Mouse (Mus musculus): ENCODE results near the gene Fbxo27. TPM values are rescaled to one million over a fixed set of nuclear protein-coding genes. Genes with fewer than 3 reads are reported as not detected.
A peak's percentile ranks its signal among the peaks of the same experiment; 100 is the strongest.
"Not testable (repeated sequence)": the region's sequence is repeated elsewhere in the genome, so short reads cannot be mapped to it uniquely, and the experiment has no call there.

Gene Fbxo27
- polyA plus RNA-seq, 2 experiments = 0.15 to 0.55 TPM

DNA sequence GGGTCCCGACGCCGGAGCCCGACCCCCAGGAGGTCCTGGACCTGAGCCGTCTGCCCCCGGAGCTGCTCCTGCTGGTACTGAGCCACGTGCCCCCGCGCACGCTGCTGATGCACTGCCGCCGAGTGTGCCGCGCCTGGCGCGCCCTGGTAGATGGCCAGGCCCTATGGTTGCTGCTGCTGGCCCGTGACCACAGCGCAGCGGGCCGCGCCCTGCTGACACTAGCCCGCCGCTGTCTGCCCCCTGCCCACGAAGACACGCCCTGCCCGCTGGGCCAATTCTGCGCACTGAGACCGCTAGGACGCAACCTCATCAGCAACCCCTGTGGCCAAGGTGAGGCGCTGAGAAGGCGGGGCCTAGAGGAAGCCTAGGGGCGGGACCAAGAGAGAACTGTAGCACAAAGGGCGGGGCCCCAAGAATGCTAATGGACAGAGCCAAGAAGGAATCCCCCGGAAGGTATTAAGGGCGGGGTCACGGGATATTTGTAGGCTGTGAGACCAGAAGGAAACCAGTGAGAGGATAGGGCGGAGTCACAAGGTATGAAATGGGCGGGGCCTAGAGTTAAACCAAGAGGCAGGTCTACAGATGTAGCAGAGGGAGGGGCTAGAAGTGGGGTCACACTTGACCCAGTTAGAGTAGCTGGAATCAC is 795 bp downstream of the Fbxo27 start:
- no peak for TF ChIP-seq CTCF (IDR thresholded peaks at IDR 0.05; ENCODE audit: low read depth)
- no peak for TF ChIP-seq EP300 (IDR thresholded peaks at IDR 0.05; ENCODE audit: low read depth)
- WGBS (ENCODE audit: insufficient replicate concordance) = under 1% methylated on average over 38 of the region's 38 CpGs
- H3K9me3 ChIP-seq (ENCODE audit: control insufficient read depth, low read length) = no peaks in the 10 kb centered on the region
- H3K4me2 ChIP-seq (ENCODE audit: low read depth) = peak overlapping the region; percentile 56
- peak; percentile 18; the same call in 1 of the 2 replicates for ATAC-seq (ENCODE audit: insufficient read depth)
- no peaks in the 10 kb centered on the region for H3K4me1 ChIP-seq (replicated peaks; ENCODE audit: control insufficient read depth in 2 of 2, insufficient read depth in 2 of 2, low read length in 1 of 2)
- no peak overlapping the region for H3K9ac ChIP-seq (replicated peaks)
- H3K27me3 ChIP-seq (ENCODE audit: control insufficient read depth, insufficient read depth, low read length) = peaks cover 19% of the 10 kb centered on the region
- H3K4me3 ChIP-seq (ENCODE audit: insufficient read depth in 1 of 2, low read depth in 2 of 2, low read length in 2 of 2) = peak overlapping the region; percentile 5 to 26; a peak in 3 of 4 replicates
- H3K27ac ChIP-seq = no peak overlapping the region
- H3K36me3 ChIP-seq (replicated peaks; ENCODE audit: control insufficient read depth, insufficient read depth, low read depth) = no peaks in the 10 kb centered on the region
- peak; percentile 34 to 49 (median 35) for DNase-seq (ENCODE audit: low read depth in 3 of 3, low spot score in 3 of 3)

DNA sequence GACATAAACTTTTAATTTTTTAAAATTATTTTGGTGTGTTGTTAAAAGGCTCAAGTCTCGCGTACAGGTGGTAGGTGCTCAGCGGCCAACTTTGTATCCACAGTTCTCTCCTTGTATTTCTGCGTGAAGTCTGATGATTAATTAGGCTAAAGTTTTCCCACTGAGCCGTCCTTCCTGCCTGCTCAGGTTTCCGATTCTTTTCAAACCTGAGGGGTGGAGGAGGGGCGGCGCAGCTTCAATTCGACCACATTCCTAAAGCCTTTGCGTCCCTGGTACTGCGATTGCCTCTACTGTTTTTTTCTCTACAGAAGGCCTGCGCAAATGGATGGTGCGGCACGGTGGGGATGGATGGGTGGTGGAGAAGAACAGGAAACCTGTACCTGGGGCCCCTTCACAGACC is 1.8 kb downstream of the Fbxo27 start:
- DNase-seq (ENCODE audit: low read depth in 3 of 3, low spot score in 3 of 3) = no peak
- TF ChIP-seq CTCF (IDR thresholded peaks at IDR 0.05; ENCODE audit: low read depth) (no peak), EP300 (IDR thresholded peaks at IDR 0.05; ENCODE audit: low read depth) (no peak)
- no peak overlapping the region for H3K4me2 ChIP-seq (ENCODE audit: low read depth)
- no peaks in the 10 kb centered on the region for H3K4me1 ChIP-seq (replicated peaks; ENCODE audit: control insufficient read depth in 2 of 2, insufficient read depth in 2 of 2, low read length in 1 of 2)
- no peaks in the 10 kb centered on the region for H3K36me3 ChIP-seq (replicated peaks; ENCODE audit: control insufficient read depth, insufficient read depth, low read depth)
- no peak overlapping the region for H3K4me3 ChIP-seq (ENCODE audit: insufficient read depth in 1 of 2, low read depth in 2 of 2, low read length in 2 of 2)
- H3K9me3 ChIP-seq (ENCODE audit: control insufficient read depth, low read length) = no peaks in the 10 kb centered on the region
- no peak overlapping the region for H3K27ac ChIP-seq
- no peak for ATAC-seq (ENCODE audit: insufficient read depth)
- H3K27me3 ChIP-seq (ENCODE audit: control insufficient read depth, insufficient read depth, low read length) = peaks cover 19% of the 10 kb centered on the region
- H3K9ac ChIP-seq (replicated peaks) = no peak overlapping the region
- 9% methylated on average over 14 of the region's 14 CpGs for WGBS (ENCODE audit: insufficient replicate concordance)

DNA sequence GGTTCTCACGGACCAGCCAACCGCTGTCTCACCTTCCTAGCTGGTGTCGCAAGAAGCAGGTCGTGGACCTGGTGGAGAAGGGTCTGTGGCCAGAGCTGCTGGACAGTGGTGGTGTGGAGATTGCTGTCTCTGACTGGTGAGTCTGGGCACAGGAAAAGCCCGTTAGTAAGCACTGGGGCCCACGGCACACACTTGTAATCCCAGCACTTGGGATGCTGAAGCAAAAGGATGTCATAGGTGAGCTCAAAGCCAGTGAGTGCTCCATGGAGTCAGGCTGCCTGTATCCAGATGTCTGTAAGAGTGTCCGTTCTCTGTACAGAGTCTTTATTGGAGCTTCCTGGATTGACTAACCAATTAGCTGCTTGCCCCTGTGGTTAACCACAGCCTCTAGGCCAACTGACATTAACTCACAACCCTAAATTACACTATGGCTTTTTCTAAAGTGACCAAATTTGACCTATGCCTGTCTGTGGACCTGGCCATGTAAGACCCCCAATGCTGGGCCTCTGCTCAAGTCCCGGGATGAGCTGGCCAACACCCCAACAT is 2.4 kb downstream of the Fbxo27 start:
- Histone ChIP-seq H3K4me2 (ENCODE audit: low read depth) (no peak overlapping the region), H3K27me3 (ENCODE audit: control insufficient read depth, insufficient read depth, low read length) (peaks cover 19% of the 10 kb centered on the region), H3K4me1 (replicated peaks; ENCODE audit: control insufficient read depth in 2 of 2, insufficient read depth in 2 of 2, low read length in 1 of 2) (no peaks in the 10 kb centered on the region), H3K27ac (no peak overlapping the region), H3K9me3 (ENCODE audit: control insufficient read depth, low read length) (no peaks in the 10 kb centered on the region), H3K4me3 (ENCODE audit: insufficient read depth in 1 of 2, low read depth in 2 of 2, low read length in 2 of 2) (no peak overlapping the region), H3K9ac (replicated peaks) (no peak overlapping the region), H3K36me3 (replicated peaks; ENCODE audit: control insufficient read depth, insufficient read depth, low read depth) (no peaks in the 10 kb centered on the region)
- no peak for ATAC-seq (ENCODE audit: insufficient read depth)
- DNase-seq (ENCODE audit: low read depth in 3 of 3, low spot score in 3 of 3) = no peak
- 31% methylated on average over 8 of the region's 8 CpGs for WGBS (ENCODE audit: insufficient replicate concordance)
- no peak for TF ChIP-seq EP300 (IDR thresholded peaks at IDR 0.05; ENCODE audit: low read depth)

DNA sequence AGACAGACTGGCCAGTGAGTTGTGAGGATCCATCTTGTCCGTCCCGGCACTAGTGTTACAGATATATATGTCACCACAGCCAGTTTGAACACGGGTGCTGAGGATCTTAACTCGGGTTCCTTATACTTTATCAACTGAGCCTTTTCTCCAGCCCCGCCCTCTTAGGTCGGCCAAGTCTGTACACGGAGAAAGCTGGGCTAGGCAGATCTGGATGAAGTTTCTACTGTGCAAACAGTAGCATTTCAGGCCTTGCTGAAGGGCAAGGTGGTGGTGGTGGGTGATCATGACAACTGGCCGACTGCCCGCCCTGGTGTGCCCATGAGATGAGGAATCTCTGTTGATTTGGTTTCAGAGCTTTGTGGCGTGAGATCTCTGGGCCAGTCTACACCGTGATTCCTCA is 4.6 kb downstream of the Fbxo27 start:
- no peaks in the 10 kb centered on the region for H3K36me3 ChIP-seq (replicated peaks; ENCODE audit: control insufficient read depth, insufficient read depth, low read depth)
- no peaks in the 10 kb centered on the region for H3K4me1 ChIP-seq (replicated peaks; ENCODE audit: control insufficient read depth in 2 of 2, insufficient read depth in 2 of 2, low read length in 1 of 2)
- H3K27me3 ChIP-seq (ENCODE audit: control insufficient read depth, insufficient read depth, low read length) = peaks cover 19% of the 10 kb centered on the region
- no peak overlapping the region for H3K4me3 ChIP-seq (ENCODE audit: insufficient read depth in 1 of 2, low read depth in 2 of 2, low read length in 2 of 2)
- H3K9ac ChIP-seq (replicated peaks) = no peak overlapping the region
- TF ChIP-seq EP300 (IDR thresholded peaks at IDR 0.05; ENCODE audit: low read depth) = no peak
- no peak for TF ChIP-seq CTCF (IDR thresholded peaks at IDR 0.05; ENCODE audit: low read depth)
- ATAC-seq (ENCODE audit: insufficient read depth) = no peak
- H3K9me3 ChIP-seq (ENCODE audit: control insufficient read depth, low read length) = no peaks in the 10 kb centered on the region
- no peak overlapping the region for H3K27ac ChIP-seq
- WGBS (ENCODE audit: insufficient replicate concordance) = 57% methylated on average over 11 of the region's 11 CpGs
- DNase-seq (ENCODE audit: low read depth in 3 of 3, low spot score in 3 of 3) = no peak
- H3K4me2 ChIP-seq (ENCODE audit: low read depth) = no peak overlapping the region

DNA sequence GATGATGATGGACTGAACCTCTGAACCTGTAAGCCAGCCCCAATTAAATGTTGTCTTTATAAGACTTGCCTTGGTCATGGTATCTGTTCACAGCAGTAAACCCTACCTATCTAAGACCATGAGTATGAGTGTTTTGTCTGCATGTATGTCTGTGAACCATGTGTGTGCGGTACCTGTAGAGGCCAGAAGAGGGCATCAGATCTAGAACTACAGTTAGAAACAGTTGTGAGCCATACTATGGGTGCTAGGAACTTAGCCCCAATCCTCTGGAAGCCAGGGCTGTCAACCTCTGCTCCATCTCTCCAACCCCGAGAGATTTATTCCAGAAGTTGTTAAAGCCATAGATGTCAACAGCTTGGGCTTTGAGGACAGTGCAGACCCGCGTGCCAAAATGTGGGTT is 7.6 kb downstream of the Fbxo27 start:
- Histone ChIP-seq H3K9me3 (ENCODE audit: control insufficient read depth, low read length) (no peaks in the 10 kb centered on the region), H3K36me3 (replicated peaks; ENCODE audit: control insufficient read depth, insufficient read depth, low read depth) (no peaks in the 10 kb centered on the region), H3K4me1 (replicated peaks; ENCODE audit: control insufficient read depth in 2 of 2, insufficient read depth in 2 of 2, low read length in 1 of 2) (no peaks in the 10 kb centered on the region), H3K27ac (no peak overlapping the region), H3K4me3 (ENCODE audit: insufficient read depth in 1 of 2, low read depth in 2 of 2, low read length in 2 of 2) (no peak overlapping the region), H3K9ac (replicated peaks) (no peak overlapping the region), H3K4me2 (ENCODE audit: low read depth) (no peak overlapping the region), H3K27me3 (ENCODE audit: control insufficient read depth, insufficient read depth, low read length) (no peaks in the 10 kb centered on the region)
- no peak for DNase-seq (ENCODE audit: low read depth in 3 of 3, low spot score in 3 of 3)
- 81% methylated on average over 4 of the region's 4 CpGs for WGBS (ENCODE audit: insufficient replicate concordance)
- TF ChIP-seq CTCF (IDR thresholded peaks at IDR 0.05; ENCODE audit: low read depth) (no peak), EP300 (IDR thresholded peaks at IDR 0.05; ENCODE audit: low read depth) (no peak)
- no peak for ATAC-seq (ENCODE audit: insufficient read depth)

DNA sequence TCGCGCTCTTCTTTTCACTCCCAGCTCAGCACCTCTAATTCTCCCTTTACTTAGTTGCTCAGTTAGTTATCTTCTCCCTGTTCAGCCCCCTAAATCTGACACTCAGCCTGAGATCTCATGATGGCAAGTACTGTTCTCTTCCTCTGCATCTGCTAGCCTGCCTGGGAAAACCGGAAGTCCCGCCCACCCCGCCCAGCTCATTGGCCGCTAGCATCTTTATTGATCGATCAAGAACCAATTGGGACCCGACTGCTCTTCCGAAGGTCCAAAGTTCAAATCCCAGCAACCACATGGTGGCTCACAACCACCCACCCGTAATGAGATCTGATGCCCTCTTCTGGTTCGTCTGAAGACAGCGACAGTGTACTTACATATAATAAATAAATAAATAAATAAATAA is 8.7 kb downstream of the Fbxo27 start:
- WGBS (ENCODE audit: insufficient replicate concordance) = 88% methylated on average over 12 of the region's 12 CpGs
- not testable (repeated sequence) for ATAC-seq (ENCODE audit: insufficient read depth)

More for the DNA sequence above, 8.7 kb downstream of the Fbxo27 start:
- not testable (repeated sequence) for H3K27me3 ChIP-seq (ENCODE audit: control insufficient read depth, insufficient read depth, low read length); H3K9ac ChIP-seq (replicated peaks); H3K27ac ChIP-seq; H3K36me3 ChIP-seq (replicated peaks; ENCODE audit: control insufficient read depth, insufficient read depth, low read depth); H3K9me3 ChIP-seq (ENCODE audit: control insufficient read depth, low read length); DNase-seq (ENCODE audit: low read depth in 3 of 3, low spot score in 3 of 3); H3K4me2 ChIP-seq (ENCODE audit: low read depth); H3K4me1 ChIP-seq (replicated peaks; ENCODE audit: control insufficient read depth in 2 of 2, insufficient read depth in 2 of 2, low read length in 1 of 2); H3K4me3 ChIP-seq (ENCODE audit: insufficient read depth in 1 of 2, low read depth in 2 of 2, low read length in 2 of 2)

All from liver, embryonic 14.5 days (tissue).